Mouse (Mus musculus) midbrain, embryonic 16.5 days (tissue): ENCODE measurements around the gene Vmn1r59. TPM values are rescaled to one million over a fixed set of nuclear protein-coding genes. Genes with fewer than 3 reads are reported as not detected.
"Not testable (repeated sequence)": the region's sequence is repeated elsewhere in the genome, so short reads cannot be mapped to it uniquely, and the experiment has no call there.

Experiments
- ATAC-seq: fragments of 200-750 bp; cut with Nextera tagmentation; 2 replicates; pipeline ENCODE4 v1.8.0; 2017; ENCODE audit warnings: moderate TSS enrichment
- H3K27ac ChIP-seq: fragments of 300-500 bp; sonication (generic); 2 replicates; pipeline ENCODE4 v1.5.1; 2014; ENCODE audit warnings: mild to moderate bottlenecking, low read length, mixed read lengths
- H3K27me3 ChIP-seq: fragments of 300-500 bp; sonication (generic); 2 replicates; pipeline ENCODE4 v1.6.1; 2014; ENCODE audit warnings: low read depth, low read length, mixed read lengths; ENCODE audit not compliant: control insufficient read depth, insufficient read depth
- H3K36me3 ChIP-seq: fragments of 300-500 bp; sonication (generic); 2 replicates; pipeline ENCODE4 v1.6.1; 2014; ENCODE audit warnings: mild to moderate bottlenecking, low read length, moderate library complexity, mixed read lengths; ENCODE audit not compliant: control insufficient read depth, insufficient read depth
- H3K4me1 ChIP-seq: fragments of 300-500 bp; sonication (generic); 2 replicates; pipeline ENCODE4 v1.6.1; 2014; ENCODE audit warnings: mild to moderate bottlenecking, low read length, mixed read lengths; ENCODE audit not compliant: control insufficient read depth, insufficient read depth
- H3K4me2 ChIP-seq: fragments of 300-500 bp; sonication (generic); 2 replicates; pipeline ENCODE4 v1.6.1; 2014; ENCODE audit warnings: mild to moderate bottlenecking, low read length, mixed read lengths
- H3K4me3 ChIP-seq: fragments of 300-500 bp; sonication (generic); 2 replicates; pipeline ENCODE4 v1.5.1; 2014; ENCODE audit warnings: low read depth, mild to moderate bottlenecking, low read length, moderate library complexity, mixed read lengths
- H3K9ac ChIP-seq: fragments of 300-500 bp; sonication (generic); 2 replicates; pipeline ENCODE4 v1.6.1; 2014; ENCODE audit warnings: low read depth, low read length, mixed read lengths
- H3K9me3 ChIP-seq: fragments of 300-500 bp; sonication (generic); replicated peaks from 2 replicates; pipeline ENCODE4 v1.6.1; 2014; ENCODE audit warnings: mild to moderate bottlenecking, low read length, mixed read lengths; ENCODE audit not compliant: control insufficient read depth, poor library complexity, severe bottlenecking
- WGBS: fragments of 180-500 bp; shearing (Covaris S2); extraction: QIAGEN DNeasy Blood & Tissue Kit; methylation state at CpG from one replicate; pipeline ENCODE4 v1.1.7; 2014; 5-methylcytosine and 5-hydroxymethylcytosine counted together
- polyA plus RNA-seq: library from polyadenylated mRNA; unstranded; fragments of >200 nt; fragmentation: Nextera tagmentation; extraction: Ambion mirVana; gene quantifications from 2 replicates; pipeline ENCODE4 v1.2.1, GENCODE M21; 2015

Gene Vmn1r59
- polyA plus RNA-seq, result not detected in 2 replicates

DNA sequence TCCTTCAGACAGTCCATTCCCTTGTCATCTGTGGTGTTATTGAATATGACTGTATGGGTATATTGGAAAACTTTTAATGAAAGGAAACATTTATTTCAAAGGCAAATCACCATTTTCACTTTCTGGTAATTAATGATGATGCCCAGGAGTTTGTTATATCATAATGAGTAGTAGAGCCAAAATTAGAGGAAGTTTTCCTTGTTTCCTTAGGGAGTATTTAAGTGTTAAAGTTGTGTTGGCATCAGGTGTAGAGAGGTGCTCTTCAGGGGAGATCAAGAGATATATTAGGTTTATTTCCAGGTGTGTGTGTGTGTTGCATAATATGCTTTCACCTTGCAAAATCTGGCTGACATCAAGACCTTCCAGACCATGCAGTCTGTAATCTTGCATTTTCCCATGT is at the start of gene Vmn1r59:
Gene Vmn1r59 (minus strand): TSS at position 101 of the 400 bp plus-strand sequence.
- H3K4me1 ChIP-seq, result no peaks in the 10 kb centered on the region
- no peak within 1 kb of the TSS for H3K27ac ChIP-seq
- H3K27me3 ChIP-seq, result no peaks in the 10 kb centered on the region
- peaks cover 17% of the 10 kb centered on the region for H3K9me3 ChIP-seq
- no peak within 1 kb of the TSS for H3K4me2 ChIP-seq
- H3K4me3 ChIP-seq, result no peak within 1 kb of the TSS
- ATAC-seq, result no peak
- H3K9ac ChIP-seq, result no peak within 1 kb of the TSS
- H3K36me3 ChIP-seq, result no peaks in the 10 kb centered on the region

DNA sequence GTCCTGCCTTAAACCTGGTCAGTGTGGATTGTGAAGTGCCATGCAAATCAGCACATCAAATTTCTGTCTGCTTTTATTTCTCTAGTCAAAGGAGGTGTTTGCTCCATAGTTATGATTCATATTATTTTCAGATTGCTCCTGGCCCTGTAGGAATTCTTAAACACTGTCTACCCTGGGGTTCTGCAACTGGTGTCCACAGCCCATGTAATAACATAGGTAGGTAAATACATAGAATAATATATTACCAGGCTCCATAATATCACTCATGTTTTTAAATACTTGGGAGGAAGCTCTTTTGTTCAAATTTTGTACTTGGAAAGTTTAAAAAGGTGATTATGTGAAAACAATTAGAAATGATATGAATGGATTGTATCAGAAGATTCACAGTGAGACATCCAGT is 37.3 kb upstream of the Vmn1r59 start, which contains the start of gene Vmn2r28:
Gene Vmn2r28 (minus strand): TSS at position 101 of the 400 bp plus-strand sequence.
- ATAC-seq, H3K27me3 ChIP-seq, H3K4me2 ChIP-seq, H3K36me3 ChIP-seq, H3K9ac ChIP-seq, H3K4me1 ChIP-seq, H3K4me3 ChIP-seq, H3K27ac ChIP-seq, H3K9me3 ChIP-seq: not testable (repeated sequence)

DNA sequence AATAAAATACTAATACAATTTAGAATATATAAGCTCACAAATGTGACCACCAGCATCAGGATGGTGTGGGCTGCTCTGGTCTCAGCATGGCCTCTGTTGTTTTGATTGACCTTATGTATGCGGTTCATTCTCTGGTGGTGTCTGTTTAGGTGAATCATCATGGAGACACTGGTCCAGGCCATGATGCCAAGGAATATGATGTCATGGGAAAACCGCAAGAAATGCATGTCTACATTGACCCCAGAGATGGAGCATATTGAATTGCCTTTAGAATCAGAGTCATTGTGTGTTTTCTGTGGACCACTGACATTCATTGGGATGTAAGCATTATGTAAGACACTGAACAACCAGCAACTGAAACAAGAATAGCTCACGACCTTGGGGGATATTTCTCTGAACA is 2.6 kb downstream of the Vmn1r59 start:
- H3K9ac ChIP-seq, H3K4me3 ChIP-seq, H3K27me3 ChIP-seq, ATAC-seq, H3K4me1 ChIP-seq, H3K4me2 ChIP-seq, H3K27ac ChIP-seq, H3K36me3 ChIP-seq: not testable (repeated sequence)
- H3K9me3 ChIP-seq, result peaks cover 17% of the 10 kb centered on the region
- WGBS, result 66% methylated on average over 3 of the region's 3 CpGs

DNA sequence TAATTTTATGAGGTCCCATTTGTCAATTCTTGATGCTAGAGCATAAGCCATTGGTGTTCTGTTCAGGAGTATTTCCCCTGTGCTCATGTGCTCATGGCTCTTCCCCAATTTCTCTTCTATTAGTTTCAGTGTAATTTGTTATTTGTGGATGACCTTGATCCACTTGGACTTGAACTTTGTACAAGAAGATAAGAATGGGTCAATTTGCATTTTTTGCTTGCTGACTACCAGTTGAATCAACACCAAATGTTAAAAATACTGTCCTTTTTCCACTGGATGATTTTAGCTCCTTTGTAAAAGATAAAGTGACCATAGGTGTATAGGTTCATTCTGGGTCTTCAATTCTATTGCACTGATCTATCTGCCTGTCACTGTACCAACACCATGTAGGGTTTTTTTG is 7.9 kb downstream of the Vmn1r59 start:
- H3K9me3 ChIP-seq, result peaks cover 12% of the 10 kb centered on the region; the same call in 1 of the 2 replicates
- H3K4me3 ChIP-seq, result no peak overlapping the region
- H3K9ac ChIP-seq, result no peak overlapping the region
- H3K27ac ChIP-seq, result no peak overlapping the region
- H3K27me3 ChIP-seq, result no peaks in the 10 kb centered on the region
- no peak overlapping the region for H3K4me2 ChIP-seq
- H3K36me3 ChIP-seq, result no peaks in the 10 kb centered on the region
- H3K4me1 ChIP-seq, result no peaks in the 10 kb centered on the region
- ATAC-seq, result no peak

DNA sequence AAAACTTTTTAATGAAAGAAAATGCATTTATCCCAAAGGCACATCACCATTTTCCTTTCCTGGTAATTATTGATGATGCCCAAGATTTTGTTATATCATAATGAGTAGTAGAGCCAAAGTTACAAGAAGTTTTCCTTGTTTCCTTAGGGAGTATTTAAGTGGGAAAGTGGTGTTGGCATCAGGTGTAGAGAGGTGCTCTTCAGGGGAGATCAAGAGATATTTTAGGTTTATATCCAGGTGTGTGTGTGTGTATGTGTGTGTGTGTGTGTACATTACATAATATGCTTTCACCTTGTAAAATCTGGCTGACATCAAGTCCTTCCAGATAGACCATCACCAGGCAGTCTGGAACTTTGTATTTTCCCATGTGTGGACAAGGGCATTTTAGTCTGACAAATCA is 43.3 kb downstream of the Vmn1r59 start, which contains the start of gene Vmn1r58:
Gene Vmn1r58 (minus strand): TSS at position 101 of the 400 bp plus-strand sequence.
- H3K27me3 ChIP-seq, H3K4me2 ChIP-seq, H3K9ac ChIP-seq, ATAC-seq, H3K27ac ChIP-seq, H3K4me3 ChIP-seq, H3K4me1 ChIP-seq, H3K36me3 ChIP-seq, H3K9me3 ChIP-seq: not testable (repeated sequence)

DNA sequence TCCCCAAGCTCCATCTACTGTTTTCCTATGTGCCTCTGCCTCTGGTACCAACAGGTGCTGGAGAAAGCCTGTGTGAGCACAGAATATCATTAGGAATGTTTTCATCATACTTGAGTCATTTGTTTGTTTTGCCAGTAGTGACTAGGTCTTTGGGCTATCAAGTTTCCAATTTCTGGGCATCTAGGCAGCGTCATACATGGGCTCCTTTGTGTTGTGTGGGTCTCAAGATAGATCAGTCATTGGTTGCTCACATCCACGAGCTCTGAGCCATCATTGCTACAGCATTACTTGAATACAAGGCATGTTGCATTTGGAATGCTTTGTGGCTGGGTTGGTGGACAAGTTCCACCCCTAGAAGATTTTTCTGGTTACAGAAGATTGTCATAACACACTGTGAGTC is 50.4 kb downstream of the Vmn1r59 start:
- H3K36me3 ChIP-seq, result no peaks in the 10 kb centered on the region
- H3K4me3 ChIP-seq, result no peak overlapping the region
- H3K4me1 ChIP-seq, result no peaks in the 10 kb centered on the region
- no peak overlapping the region for H3K27ac ChIP-seq
- no peak overlapping the region for H3K4me2 ChIP-seq
- H3K9ac ChIP-seq, result no peak overlapping the region
- peaks cover 19% of the 10 kb centered on the region; the same call in 1 of the 2 replicates for H3K9me3 ChIP-seq
- H3K27me3 ChIP-seq, result no peaks in the 10 kb centered on the region
- 38% methylated on average over 2 of the region's 2 CpGs for WGBS
- ATAC-seq, result no peak

Other genes starting within 250 kb of the Vmn1r59 start
- gene Vmn1r57, start 238.3 kb downstream of the Vmn1r59 start, polyA plus RNA-seq, result not detected in 2 replicates
- not detected in 2 replicates for gene Gm5065, start 106.2 kb downstream of the Vmn1r59 start, polyA plus RNA-seq
- not detected in 2 replicates for gene Nlrp2, start 105.7 kb downstream of the Vmn1r59 start, polyA plus RNA-seq
- not detected in 2 replicates for gene Vmn1r58, start 43.4 kb downstream of the Vmn1r59 start, polyA plus RNA-seq
- not detected in 2 replicates for gene Vmn2r28, start 37.2 kb upstream of the Vmn1r59 start, polyA plus RNA-seq
- gene Vmn1r60, start 90.5 kb upstream of the Vmn1r59 start, polyA plus RNA-seq, result not detected in 2 replicates
- gene Vmn1r61, start 156.5 kb upstream of the Vmn1r59 start, polyA plus RNA-seq, result not detected in 2 replicates
- not detected in 2 replicates for gene Vmn1r62, start 216.9 kb upstream of the Vmn1r59 start, polyA plus RNA-seq